ENCODE assay signal across 10 mouse cellular contexts in the genomic region with DNA sequence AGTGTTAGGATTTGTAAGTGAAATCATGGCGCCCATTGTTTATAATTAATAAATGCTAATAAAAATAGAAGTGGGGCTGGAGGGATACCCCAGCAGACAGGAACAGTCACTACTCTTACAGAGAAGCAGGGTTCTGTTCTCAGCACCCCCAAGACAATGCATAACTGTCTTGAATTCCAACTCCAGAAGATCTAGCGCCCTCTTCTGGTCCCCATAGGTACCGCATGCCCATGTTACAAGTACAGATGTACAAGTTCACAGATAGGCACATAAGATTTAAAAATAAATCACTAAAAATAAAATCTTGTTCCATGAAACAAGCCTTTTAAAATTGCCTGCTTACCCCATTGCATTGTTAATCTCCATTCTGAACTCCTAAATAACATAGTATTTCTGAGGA.
DNase-seq lines count a peak whose midpoint lies in the region; ATAC-seq lines count a peak whose summit lies in the region.
"Had no signal": no experiment of that assay in that cellular context is flagged by ENCODE, and none has a peak within 500 bp of the region (broad histone marks: within the 10 kb centered on the region; RNA-seq: fewer than 3 reads in every experiment).

No protein-coding gene starts in this region.

- H3K9me3 ChIP-seq in heart, embryonic 10.5 days = no peaks in the 10 kb centered on the region
- H3K9me3 ChIP-seq: forebrain, embryonic 13.5 days; lung, embryonic 15.5 days had no signal

- peak; percentile 1 for DNase-seq in heart, embryonic 10.5 days (ENCODE audit: low spot score)
- no peak for DNase-seq in heart, postnatal 10 days
- peak; percentile 20 for DNase-seq in lung, postnatal 14 days
- DNase-seq in lung, postnatal 4 days = no peak
- DNase-seq in NIH3T3 (ENCODE audit: low read depth) (peak; percentile 34), MN1 (ENCODE audit: low spot score) (no peak)
- DNase-seq in thymus, postnatal 25 days = peak; percentile 22

- H3K4me3 ChIP-seq in heart, embryonic 10.5 days = no peak overlapping the region
- H3K4me3 ChIP-seq: forebrain, embryonic 13.5 days; lung, embryonic 15.5 days had no signal

- no peak overlapping the region for H3K27ac ChIP-seq in heart, embryonic 10.5 days
- H3K27ac ChIP-seq: forebrain, embryonic 13.5 days; lung, embryonic 15.5 days had no signal

- peaks cover 32% of the 10 kb centered on the region for H3K36me3 ChIP-seq in heart, embryonic 10.5 days

- intact Hi-C loops in heart, postnatal 10 days (cut with DNase I) = no loop called here

- H3K27me3 ChIP-seq in heart, embryonic 10.5 days (ENCODE audit: insufficient read depth, poor library complexity, severe bottlenecking) = no peaks in the 10 kb centered on the region
- H3K27me3 ChIP-seq: forebrain, embryonic 13.5 days; lung, embryonic 15.5 days had no signal

- 76% methylated on average over 3 of the region's 3 CpGs for WGBS in heart, embryonic 10.5 days

- ATAC-seq in megakaryocyte-erythroid progenitor cell, adult 5-6 weeks (replicated peaks; ENCODE audit: low FRiP score, low TSS enrichment, poor library complexity, severe bottlenecking) = no peak
- ATAC-seq: forebrain, embryonic 13.5 days had no signal

- H3K4me1 ChIP-seq in heart, embryonic 10.5 days = peaks cover 22% of the 10 kb centered on the region
- H3K4me1 ChIP-seq: forebrain, embryonic 13.5 days had no signal

Comparison
In these comparisons a context has a peak if more than half of its experiments do, and no peak if none do; other contexts are left out.
1. DNase-seq: peak in heart, embryonic 10.5 days (single experiment), lung, postnatal 14 days (single experiment), NIH3T3 (single experiment) and thymus, postnatal 25 days (single experiment); none in heart, postnatal 10 days (0 of 2), lung, postnatal 4 days (0 of 2) and MN1 (single experiment).